Mouse (Mus musculus) testis, adult 2 months (tissue): ENCODE results near the gene Exd1. TPM values are rescaled to one million over a fixed set of nuclear protein-coding genes. Genes with fewer than 3 reads are reported as not detected.
A peak's percentile ranks its signal among the peaks of the same experiment; 100 is the strongest.

Experiments used
- H3K27ac ChIP-seq: fragments of 200-500 bp; 2 replicates; pipeline ENCODE4 v1.5.1; 2012; ENCODE audit warnings: low read depth, low read length; ENCODE audit not compliant: control insufficient read depth, insufficient read depth
- H3K27me3 ChIP-seq: fragments of 200-500 bp; 2 replicates; pipeline ENCODE4 v1.6.1; 2012; ENCODE audit warnings: mild to moderate bottlenecking, low read length, moderate library complexity; ENCODE audit not compliant: control insufficient read depth, insufficient read depth
- H3K36me3 ChIP-seq: fragments of 200-500 bp; 2 replicates; pipeline ENCODE4 v1.6.1; 2012; ENCODE audit warnings: mild to moderate bottlenecking, low read length; ENCODE audit not compliant: control insufficient read depth, insufficient read depth
- H3K4me1 ChIP-seq: fragments of 200-500 bp; 2 replicates; pipeline ENCODE4 v1.6.1; 2012; ENCODE audit warnings: low read length; ENCODE audit not compliant: control insufficient read depth, insufficient read depth
- H3K4me3 ChIP-seq: fragments of 200-500 bp; 2 replicates; pipeline ENCODE4 v1.5.1; 2012; ENCODE audit warnings: low read depth, mild to moderate bottlenecking, low read length, moderate library complexity, mixed read lengths; ENCODE audit not compliant: control insufficient read depth
- CTCF ChIP-seq: fragments of 200-500 bp; IDR thresholded peaks from 2 replicates; pipeline ENCODE4 v1.5.1; 2012; ENCODE audit warnings: low read depth, mild to moderate bottlenecking, inconsistent platforms, low read length, moderate library complexity; ENCODE audit not compliant: control insufficient read depth, insufficient read depth, insufficient replicate concordance
- POLR2A ChIP-seq: fragments of 200-500 bp; IDR thresholded peaks from 2 replicates; pipeline ENCODE4 v1.6.1; 2012; ENCODE audit warnings: low read depth, mild to moderate bottlenecking, inconsistent platforms, low read length, moderate library complexity; ENCODE audit not compliant: control insufficient read depth
- polyA plus RNA-seq: library from polyadenylated mRNA; depleted of rRNA; stranded (reverse); fragments of >200 nt; gene quantifications from 2 replicates; pipeline ENCODE4 v1.2.3, GENCODE M21; 2012; rRNA removed

The Exd1 gene
- polyA plus RNA-seq, 1 experiment, result 5.4 TPM

DNA sequence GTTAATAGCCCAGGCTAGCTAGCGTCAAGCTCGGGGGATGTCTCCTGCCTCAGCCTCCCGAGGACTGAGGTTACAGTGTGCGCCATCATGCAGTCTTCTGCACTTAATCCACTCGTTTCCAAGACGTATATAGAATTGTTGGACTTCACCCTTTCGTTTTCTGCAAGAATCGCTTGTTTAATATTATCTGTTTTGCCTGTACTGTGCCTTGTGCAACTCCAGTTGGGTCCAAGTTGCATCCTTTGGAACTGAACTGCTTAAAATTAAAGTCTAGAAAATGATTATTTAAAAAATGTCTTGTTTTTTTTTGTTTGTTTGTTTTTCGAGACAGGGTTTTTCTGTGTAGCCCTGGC lies 69.1 kb downstream of the Exd1 start:
- H3K27me3 ChIP-seq, result no peaks in the 10 kb centered on the region
- no peaks in the 10 kb centered on the region; the same call in 1 of the 2 replicates for H3K36me3 ChIP-seq
- H3K27ac ChIP-seq, result peak overlapping the region; percentile 100
- TF ChIP-seq POLR2A (no peak), CTCF (no peak)
- peak overlapping the region; percentile 99 for H3K4me3 ChIP-seq
- peaks cover 2% of the 10 kb centered on the region for H3K4me1 ChIP-seq

DNA sequence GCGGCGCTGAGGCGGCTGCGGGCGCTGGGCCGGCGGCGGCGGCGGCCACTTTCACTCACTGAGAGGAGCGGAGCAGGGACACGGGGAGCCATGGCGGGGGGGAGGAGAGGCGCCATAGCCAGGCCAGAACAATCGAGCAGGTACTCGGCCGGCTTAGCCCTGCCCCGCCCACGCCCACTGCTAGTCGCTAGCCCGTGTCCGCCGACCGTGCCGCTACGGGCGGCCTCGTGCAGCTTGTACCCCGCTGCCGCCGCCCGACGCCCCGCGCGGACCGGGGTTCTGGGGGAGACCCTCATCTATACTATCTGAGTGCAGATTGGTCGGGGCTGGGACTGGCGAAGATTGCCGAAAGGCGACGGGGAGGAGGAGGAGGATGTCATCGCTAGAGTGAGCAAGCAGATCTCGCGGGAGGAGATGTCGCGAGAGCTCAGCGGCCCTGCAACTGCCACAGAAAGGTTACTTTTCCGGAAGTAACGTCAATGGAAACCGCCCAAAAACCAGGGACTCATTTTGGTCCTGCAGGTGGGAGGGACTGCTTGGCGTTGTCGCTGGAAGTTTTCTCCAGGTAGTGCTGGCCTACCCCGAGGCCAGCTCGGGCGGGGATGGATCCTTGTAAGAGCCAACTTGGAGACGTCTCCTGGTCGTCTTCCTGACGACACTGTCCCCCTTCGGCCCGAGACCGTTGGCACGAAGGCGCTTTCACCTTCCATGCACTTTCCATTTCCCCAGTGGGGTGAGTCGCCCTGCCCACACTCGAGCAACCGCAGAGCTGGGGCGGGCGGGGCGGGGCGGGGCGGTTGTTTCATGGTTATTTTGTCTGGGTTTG lies 69.6 kb downstream of the Exd1 start, which contains the start of gene Ino80:
Gene Ino80 (minus strand): TSS at position 117 of the 826 bp plus-strand sequence.
- peaks cover 2% of the 10 kb centered on the region for H3K4me1 ChIP-seq
- no peaks in the 10 kb centered on the region; the same call in 1 of the 2 replicates for H3K36me3 ChIP-seq
- no peaks in the 10 kb centered on the region for H3K27me3 ChIP-seq
- H3K4me3 ChIP-seq, result peak within 1 kb of the TSS; percentile 99
- H3K27ac ChIP-seq, result peak within 1 kb of the TSS; percentile 100
- TF ChIP-seq POLR2A (peak; percentile 98), CTCF (no peak)

DNA sequence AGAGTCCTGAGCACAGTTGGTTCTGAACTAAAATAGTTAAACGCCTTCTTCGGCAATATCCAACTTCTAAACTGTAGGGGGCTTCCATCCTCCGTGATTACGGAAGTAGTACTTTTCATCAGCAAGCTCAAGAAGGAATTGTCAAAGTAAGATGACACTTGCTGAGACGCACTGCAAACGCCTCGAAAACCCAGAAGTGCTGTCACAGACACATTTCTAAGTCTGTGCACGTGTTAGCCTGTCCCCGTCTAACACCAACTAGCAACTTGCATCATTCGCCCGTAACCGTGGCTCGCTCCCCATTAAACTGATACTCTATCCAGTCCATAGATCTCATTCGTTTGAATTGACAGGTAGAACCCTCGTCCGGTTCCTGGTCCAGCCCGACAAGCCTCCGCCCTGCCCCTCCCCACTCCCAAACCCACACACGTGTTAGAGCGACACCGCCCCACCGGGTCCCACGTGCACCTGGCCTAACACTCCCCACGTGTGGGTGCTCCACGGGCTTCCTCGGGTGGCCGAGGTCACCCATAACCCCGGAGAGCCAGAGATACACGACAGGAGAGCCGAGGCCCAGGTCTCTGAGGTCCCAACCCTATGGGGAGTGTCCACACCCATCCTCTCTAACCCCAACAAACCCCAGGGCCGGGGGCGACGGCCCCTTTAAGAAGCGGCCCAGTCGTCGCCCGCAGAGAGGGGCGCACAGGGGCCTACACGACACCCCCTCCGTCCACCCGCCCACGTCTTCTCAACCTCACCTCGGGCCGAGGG lies 70.6 kb downstream of the Exd1 start:
- TF ChIP-seq CTCF, result no peak
- TF ChIP-seq POLR2A, result no peak; the same call in 1 of the 2 replicates
- H3K4me3 ChIP-seq, result peak overlapping the region; percentile 99
- H3K4me1 ChIP-seq, result peaks cover 2% of the 10 kb centered on the region
- H3K36me3 ChIP-seq, result no peaks in the 10 kb centered on the region; the same call in 1 of the 2 replicates
- H3K27me3 ChIP-seq, result no peaks in the 10 kb centered on the region
- H3K27ac ChIP-seq, result peak overlapping the region; percentile 96

DNA sequence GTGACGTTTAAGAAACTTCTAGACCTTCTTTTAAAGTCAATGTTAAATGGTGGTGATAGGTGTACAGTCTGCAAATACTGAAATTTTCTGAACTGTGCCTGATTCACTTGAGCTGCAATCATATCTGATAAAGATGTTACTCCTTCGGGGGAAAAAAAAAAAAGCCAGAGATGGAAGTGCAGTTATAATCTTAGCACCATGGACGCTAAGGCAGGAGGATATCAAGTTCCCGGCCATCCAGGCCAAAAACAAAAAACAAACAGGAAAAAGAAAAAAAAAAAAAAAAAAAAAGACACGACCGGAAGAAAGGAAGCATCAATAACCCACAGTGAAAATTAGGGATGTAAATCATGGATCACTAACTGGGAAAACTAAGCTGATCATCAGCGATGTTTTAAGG lies 71.3 kb downstream of the Exd1 start:
- no peaks in the 10 kb centered on the region for H3K27me3 ChIP-seq
- TF ChIP-seq POLR2A (no peak), CTCF (no peak)
- no peak overlapping the region; the same call in 1 of the 2 replicates for H3K27ac ChIP-seq
- peaks cover 2% of the 10 kb centered on the region for H3K4me1 ChIP-seq
- no peaks in the 10 kb centered on the region; the same call in 1 of the 2 replicates for H3K36me3 ChIP-seq
- H3K4me3 ChIP-seq, result peak overlapping the region; percentile 99; the same call in 1 of the 2 replicates

Other genes with a start within 250 kb of the Exd1 start
- gene Dll4, start 221.8 kb downstream of the Exd1 start, polyA plus RNA-seq, result 0.54 and 0.59 TPM in 2 replicates
- gene Chac1, start 196.4 kb downstream of the Exd1 start, polyA plus RNA-seq, result 3.5 and 3.6 TPM in 2 replicates
- gene Ino80, start 69.9 kb downstream of the Exd1 start, polyA plus RNA-seq, result 6.1 and 6.7 TPM in 2 replicates
- 21.3 and 27.1 TPM in 2 replicates for gene Chp1, start 70 bp upstream of the Exd1 start, polyA plus RNA-seq
- 6.0 and 7.1 TPM in 2 replicates for gene Nusap1, start 70.7 kb upstream of the Exd1 start, polyA plus RNA-seq
- 10.3 and 11.4 TPM in 2 replicates for gene Oip5, start 70.8 kb upstream of the Exd1 start, polyA plus RNA-seq
- gene Ndufaf1, start 115.2 kb upstream of the Exd1 start, polyA plus RNA-seq, result 5.2 and 6.7 TPM in 2 replicates
- gene Rtf1, start 127.4 kb upstream of the Exd1 start, polyA plus RNA-seq, result 9.3 and 11.8 TPM in 2 replicates
- 5.8 and 6.4 TPM in 2 replicates for gene Itpka, start 194.7 kb upstream of the Exd1 start, polyA plus RNA-seq
- gene Ltk, start 212.8 kb upstream of the Exd1 start, polyA plus RNA-seq, result 2.2 and 3.0 TPM in 2 replicates
- gene Rpap1, start 239.9 kb upstream of the Exd1 start, polyA plus RNA-seq, result 13.4 and 13.7 TPM in 2 replicates